Mouse (Mus musculus) forebrain, embryonic 16.5 days (tissue): ENCODE measurements around the gene Adora3. TPM values are rescaled to one million over a fixed set of nuclear protein-coding genes. Genes with fewer than 3 reads are reported as not detected.

Experiments
- ATAC-seq: fragments of 200-750 bp; cut with Nextera tagmentation; 2 replicates; pipeline ENCODE4 v1.8.0; 2017; ENCODE audit warnings: mild to moderate bottlenecking, moderate library complexity
- H3K27ac ChIP-seq: fragments of 300-500 bp; sonication (generic); 2 replicates; pipeline ENCODE4 v1.5.1; 2014; ENCODE audit warnings: low read length, control low read depth
- H3K27me3 ChIP-seq: fragments of 300-500 bp; sonication (generic); replicated peaks from 2 replicates; pipeline ENCODE4 v1.6.1; 2014; ENCODE audit warnings: low read length; ENCODE audit not compliant: control insufficient read depth, insufficient read depth
- H3K36me3 ChIP-seq: fragments of 300-500 bp; sonication (generic); 2 replicates; pipeline ENCODE4 v1.6.1; 2014; ENCODE audit not compliant: control insufficient read depth, insufficient read depth
- H3K4me1 ChIP-seq: fragments of 300-500 bp; sonication (generic); replicated peaks from 2 replicates; pipeline ENCODE4 v1.6.1; 2014; ENCODE audit warnings: low read length; ENCODE audit not compliant: control insufficient read depth, insufficient read depth
- H3K4me2 ChIP-seq: fragments of 300-500 bp; sonication (generic); 2 replicates; pipeline ENCODE4 v1.6.1; 2014; ENCODE audit warnings: mild to moderate bottlenecking, low read length, control low read depth
- H3K4me3 ChIP-seq: fragments of 300-500 bp; sonication (generic); replicated peaks from 2 replicates; pipeline ENCODE4 v1.5.1; 2014; ENCODE audit warnings: mild to moderate bottlenecking, low read length, control low read depth
- H3K9ac ChIP-seq: fragments of 300-500 bp; sonication (generic); replicated peaks from 2 replicates; pipeline ENCODE4 v1.6.1; 2014; ENCODE audit warnings: low read depth, low read length, control low read depth
- H3K9me3 ChIP-seq: fragments of 300-500 bp; sonication (generic); 2 replicates; pipeline ENCODE4 v1.6.1; 2016; ENCODE audit warnings: low read length; ENCODE audit not compliant: control insufficient read depth
- WGBS: fragments of 180-500 bp; shearing (Covaris S2); extraction: QIAGEN DNeasy Blood & Tissue Kit; methylation state at CpG from one replicate; pipeline ENCODE4 v1.1.7; 2014; 5-methylcytosine and 5-hydroxymethylcytosine counted together
- polyA plus RNA-seq: library from polyadenylated mRNA; unstranded; fragments of >200 nt; fragmentation: Nextera tagmentation; extraction: Ambion mirVana; gene quantifications from 2 replicates; pipeline ENCODE4 v1.2.1, GENCODE M21; 2015

Gene Adora3
- polyA plus RNA-seq, 1 experiment from 2014 or later = 0.11 TPM

GRCm38 (mm10) chr3:105932240-105933071, 61.8 kb downstream of the Adora3 start, which contains the start of gene I830077J02Rik:
Gene I830077J02Rik, minus strand, starts transcription at chr3:105932664.
- no peak within 1 kb of the TSS for H3K27ac ChIP-seq
- WGBS = 86% methylated on average over 8 of the region's 8 CpGs
- H3K4me2 ChIP-seq = no peak within 1 kb of the TSS
- H3K4me1 ChIP-seq = no peaks in the 10 kb centered on the region
- no peak within 1 kb of the TSS for H3K4me3 ChIP-seq
- H3K36me3 ChIP-seq = no peaks in the 10 kb centered on the region
- H3K9me3 ChIP-seq = no peaks in the 10 kb centered on the region
- H3K9ac ChIP-seq = no peak within 1 kb of the TSS
- no peak for ATAC-seq
- no peaks in the 10 kb centered on the region for H3K27me3 ChIP-seq

DNA sequence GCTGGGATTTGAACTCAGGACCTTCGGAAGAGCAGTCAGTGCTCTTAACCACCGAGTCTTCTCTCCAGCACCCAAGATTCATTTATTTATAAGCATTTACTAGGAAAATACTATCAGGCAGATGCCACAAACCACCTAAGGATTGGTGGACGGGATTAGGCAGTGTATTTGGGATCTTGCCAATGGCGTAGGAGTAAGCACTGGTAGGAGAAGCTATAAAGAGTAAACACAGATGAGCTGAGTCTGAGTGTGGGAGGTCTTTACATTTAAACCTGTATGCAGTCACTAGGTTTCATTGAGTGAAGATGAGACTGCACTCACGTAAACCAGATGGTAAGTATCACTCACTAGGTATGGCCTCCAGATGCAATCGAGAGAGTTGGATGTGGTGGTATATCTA, 63.3 kb downstream of the Adora3 start:
- H3K27ac ChIP-seq = no peak overlapping the region
- WGBS = 96% methylated on average over 6 of the region's 6 CpGs
- no peaks in the 10 kb centered on the region for H3K9me3 ChIP-seq
- H3K4me3 ChIP-seq = no peak overlapping the region
- H3K4me1 ChIP-seq = no peaks in the 10 kb centered on the region
- H3K4me2 ChIP-seq = no peak overlapping the region
- no peak overlapping the region for H3K9ac ChIP-seq
- ATAC-seq = no peak
- H3K36me3 ChIP-seq = no peaks in the 10 kb centered on the region
- H3K27me3 ChIP-seq = no peaks in the 10 kb centered on the region

GRCm38 (mm10) chr3:105935033-105935432, 64.4 kb downstream of the Adora3 start:
- no peak for ATAC-seq
- Histone ChIP-seq H3K9ac (no peak overlapping the region), H3K4me3 (no peak overlapping the region), H3K4me2 (no peak overlapping the region), H3K4me1 (no peaks in the 10 kb centered on the region), H3K9me3 (no peaks in the 10 kb centered on the region), H3K36me3 (no peaks in the 10 kb centered on the region), H3K27ac (no peak overlapping the region), H3K27me3 (no peaks in the 10 kb centered on the region)
- 51% methylated on average over 5 of the region's 5 CpGs for WGBS

DNA sequence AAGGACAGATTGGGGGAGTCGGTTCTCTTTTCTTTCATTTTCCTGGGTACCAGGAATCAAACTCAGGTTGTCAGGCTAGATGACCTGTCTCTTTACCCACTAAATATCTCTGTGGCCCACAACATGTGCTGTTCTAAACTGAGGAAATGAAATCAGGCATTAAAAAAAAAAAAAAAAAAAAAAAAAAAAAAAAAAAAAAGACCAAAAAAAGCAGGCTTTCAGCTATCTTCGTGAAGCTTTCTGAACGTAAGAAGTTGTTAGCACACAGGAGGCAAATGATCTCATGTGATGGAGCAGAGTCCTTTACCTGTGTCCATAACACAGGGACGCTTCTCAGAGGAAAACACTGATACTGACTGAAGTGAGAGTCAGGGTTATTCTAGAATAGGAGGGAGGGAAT, 65.5 kb downstream of the Adora3 start:
- Histone ChIP-seq H3K9ac (no peak overlapping the region), H3K27ac (no peak overlapping the region), H3K4me3 (no peak overlapping the region), H3K36me3 (peaks cover 4% of the 10 kb centered on the region), H3K4me2 (no peak overlapping the region), H3K27me3 (no peaks in the 10 kb centered on the region), H3K4me1 (no peaks in the 10 kb centered on the region), H3K9me3 (no peaks in the 10 kb centered on the region)
- no peak for ATAC-seq
- WGBS = 90% methylated on average over 4 of the region's 4 CpGs

GRCm38 (mm10) chr3:105951348-105951747, 80.7 kb downstream of the Adora3 start:
- WGBS = 96% methylated on average over 7 of the region's 7 CpGs
- no peak for ATAC-seq
- peaks cover 40% of the 10 kb centered on the region for H3K36me3 ChIP-seq
- H3K9ac ChIP-seq = no peak overlapping the region
- H3K4me1 ChIP-seq = no peaks in the 10 kb centered on the region
- no peak overlapping the region for H3K4me2 ChIP-seq
- no peaks in the 10 kb centered on the region for H3K27me3 ChIP-seq
- no peak overlapping the region for H3K4me3 ChIP-seq
- no peaks in the 10 kb centered on the region for H3K9me3 ChIP-seq
- H3K27ac ChIP-seq = no peak overlapping the region

DNA sequence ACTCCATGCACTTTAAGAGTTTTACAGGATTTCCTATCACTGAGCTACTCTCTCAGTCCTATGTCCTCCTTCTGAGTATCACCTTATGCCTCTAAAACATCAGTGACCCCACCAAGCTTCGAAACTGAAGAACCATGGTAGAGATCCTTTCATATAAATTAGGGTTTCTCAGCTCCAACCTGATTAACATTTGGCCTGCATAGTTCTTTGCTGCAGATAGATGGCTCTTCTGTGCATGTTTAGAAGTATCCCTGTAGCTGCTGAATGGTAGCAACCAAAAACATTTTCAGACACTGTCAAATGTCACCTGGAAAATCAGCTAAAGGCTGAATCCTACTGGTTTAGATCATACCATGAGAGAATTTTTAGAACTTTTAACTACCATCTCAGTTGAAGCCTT, 86.6 kb downstream of the Adora3 start:
- 92% methylated on average over 1 of the region's 1 CpGs for WGBS
- Histone ChIP-seq H3K9ac (no peak overlapping the region), H3K4me3 (no peak overlapping the region), H3K9me3 (no peaks in the 10 kb centered on the region), H3K36me3 (peaks cover 22% of the 10 kb centered on the region), H3K27ac (no peak overlapping the region), H3K27me3 (no peaks in the 10 kb centered on the region), H3K4me2 (no peak overlapping the region), H3K4me1 (peaks cover 27% of the 10 kb centered on the region)
- ATAC-seq = no peak

- H3K27me3 ChIP-seq = no peaks in the 10 kb centered on the region
These were observed 87.5 kb downstream of the Adora3 start for GRCm38 (mm10) chr3:105958204-105958603.

More at GRCm38 (mm10) chr3:105958204-105958603, 87.5 kb downstream of the Adora3 start:
- H3K4me3 ChIP-seq = peak overlapping the region; percentile 89
- peaks cover 23% of the 10 kb centered on the region for H3K36me3 ChIP-seq
- H3K27ac ChIP-seq = no peak overlapping the region
- no peaks in the 10 kb centered on the region for H3K9me3 ChIP-seq
- peak overlapping the region; percentile 98 for H3K9ac ChIP-seq
- no peak for ATAC-seq
- peaks cover 27% of the 10 kb centered on the region for H3K4me1 ChIP-seq
- H3K4me2 ChIP-seq = peak overlapping the region; percentile 72
- WGBS = 46% methylated on average over 5 of the region's 5 CpGs

Other genes with a start within 250 kb of the Adora3 start
- 31.6 and 35.3 TPM in 2 replicates for gene Ddx20, start 183.3 kb upstream of the Adora3 start, polyA plus RNA-seq
- 3.2 and 3.9 TPM in 2 replicates for gene Inka2, start 166.3 kb upstream of the Adora3 start, polyA plus RNA-seq
- 67.7 and 87.5 TPM in 2 replicates for gene Rap1a, start 69.5 kb upstream of the Adora3 start, polyA plus RNA-seq
- gene Tmigd3, start within 50 bp of the Adora3 start, polyA plus RNA-seq = 0.58 TPM in 1 of 2 replicates, not detected in the other
- 0.34 TPM in 1 of 2 replicates, not detected in the other for gene I830077J02Rik, start 61.8 kb downstream of the Adora3 start, polyA plus RNA-seq
- 111 and 118 TPM in 2 replicates for gene Wdr77, start 88.5 kb downstream of the Adora3 start, polyA plus RNA-seq
- 482 and 504 TPM in 2 replicates for gene Atp5f1, start 89.2 kb downstream of the Adora3 start, polyA plus RNA-seq
- gene Ovgp1, start 102.9 kb downstream of the Adora3 start, polyA plus RNA-seq = 3.8 and 3.9 TPM in 2 replicates
- gene Pifo, start 143.8 kb downstream of the Adora3 start, polyA plus RNA-seq = 3.4 and 3.6 TPM in 2 replicates
- gene Chil5, start 162.0 kb downstream of the Adora3 start, polyA plus RNA-seq = not detected in 2 replicates
- gene Chia1, start 242.4 kb downstream of the Adora3 start, polyA plus RNA-seq = 0.57 TPM in 2 replicates